In genomic region chr11:96934921-96935356, GRCm38 (mm10) we compare ENCODE assay signal across 8 mouse cellular contexts. TPM values are rescaled to one million over a fixed set of nuclear protein-coding genes. Genes with fewer than 3 reads are reported as not detected.
A peak's percentile ranks its signal among the peaks of the same experiment; 100 is the strongest.
DNase-seq lines count a peak whose midpoint lies in the region; ATAC-seq and TF ChIP-seq lines count a peak whose summit lies in the region.
"Had no signal": no experiment of that assay in that cellular context is flagged by ENCODE, and none has a peak within 500 bp of the region (broad histone marks: within the 10 kb centered on the region; RNA-seq: fewer than 3 reads in every experiment).

No protein-coding gene starts in this region.

- no peak overlapping the region for H3K9ac ChIP-seq in CH12.LX (ENCODE audit: insufficient read depth, low read depth)
- no peak overlapping the region for H3K9ac ChIP-seq in embryonic facial prominence, embryonic 14.5 days (ENCODE audit: low read depth, low read length)
- H3K9ac ChIP-seq in stomach, embryonic 14.5 days (replicated peaks; ENCODE audit: low read depth, low read length): no peak overlapping the region

- TF ChIP-seq RAD21 in CH12.LX (IDR thresholded peaks at IDR 0.05; ENCODE audit: low read depth, low read length): no peak

- no peak overlapping the region for H3K27ac ChIP-seq in CH12.LX (ENCODE audit: insufficient read depth, low read depth)
- H3K27ac ChIP-seq in embryonic facial prominence, embryonic 14.5 days (replicated peaks; ENCODE audit: low read depth, low read length): no peak overlapping the region
- peak overlapping the region; percentile 10; the same call in 1 of the 2 replicates for H3K27ac ChIP-seq in stomach, embryonic 14.5 days (ENCODE audit: low read length)
- H3K27ac ChIP-seq: left cerebral cortex, adult 2 months had no signal

- no peak overlapping the region for H3K4me2 ChIP-seq in CH12.LX (ENCODE audit: insufficient read depth, low read depth, poor library complexity, severe bottlenecking)
- H3K4me2 ChIP-seq in embryonic facial prominence, embryonic 14.5 days (ENCODE audit: low read depth, low read length): peak overlapping the region; percentile 13; the same call in 1 of the 2 replicates
- H3K4me2 ChIP-seq in stomach, embryonic 14.5 days (replicated peaks; ENCODE audit: low read depth, low read length): peak overlapping the region; percentile 27

- peaks cover 9 to 33% of the 10 kb centered on the region in 2 experiments for H3K36me3 ChIP-seq in CH12.LX (replicated peaks in 1 of 2; ENCODE audit: control insufficient read depth in 1 of 2, insufficient read depth in 1 of 2, low read length in 1 of 2)
- H3K36me3 ChIP-seq in embryonic facial prominence, embryonic 14.5 days (ENCODE audit: control insufficient read depth, insufficient read depth, low read length): no peaks in the 10 kb centered on the region
- H3K36me3 ChIP-seq in stomach, embryonic 14.5 days (ENCODE audit: control insufficient read depth, insufficient read depth, low read length): no peaks in the 10 kb centered on the region

- H3K9me3 ChIP-seq in CH12.LX (replicated peaks; ENCODE audit: low read length): no peaks in the 10 kb centered on the region
- H3K9me3 ChIP-seq in embryonic facial prominence, embryonic 14.5 days (ENCODE audit: control insufficient read depth, low read length): no peaks in the 10 kb centered on the region
- H3K9me3 ChIP-seq in stomach, embryonic 14.5 days (ENCODE audit: control insufficient read depth, low read depth, low read length): no peaks in the 10 kb centered on the region

- peaks cover 0 to 20% of the 10 kb centered on the region in 2 experiments; a peak in 2 of 4 replicates for H3K4me1 ChIP-seq in CH12.LX (ENCODE audit: control insufficient read depth in 1 of 2, insufficient read depth in 2 of 2)
- H3K4me1 ChIP-seq in embryonic facial prominence, embryonic 14.5 days (ENCODE audit: control insufficient read depth, insufficient read depth, low read length): peaks cover 4% of the 10 kb centered on the region; the same call in 1 of the 2 replicates
- no peaks in the 10 kb centered on the region for H3K4me1 ChIP-seq in stomach, embryonic 14.5 days (ENCODE audit: control insufficient read depth, insufficient read depth, low read length)

- ATAC-seq in embryonic facial prominence, embryonic 14.5 days (ENCODE audit: low read depth): peak; percentile 85
- peak; percentile 94 for ATAC-seq in megakaryocyte progenitor cell, adult 5-6 weeks (replicated peaks; ENCODE audit: poor library complexity)
- peak; percentile 88 for ATAC-seq in stomach, embryonic 14.5 days (ENCODE audit: insufficient number of reproducible peaks, insufficient read depth, low FRiP score, low read depth)

- no peak for TF ChIP-seq POLR2A in CH12.LX (IDR thresholded peaks at IDR 0.05; ENCODE audit: low read depth, low read length)

- 23% methylated on average over 12 of the region's 12 CpGs for WGBS in embryonic facial prominence, embryonic 14.5 days
- WGBS in stomach, embryonic 14.5 days: 24% methylated on average over 12 of the region's 12 CpGs

- TF ChIP-seq CTCF in CH12.LX (conservative IDR thresholded peaks at IDR 0.05 in 1 of 2, IDR thresholded peaks at IDR 0.05 in 1 of 2; ENCODE audit: low read depth in 2 of 2, low read length in 2 of 2): no peak

- H3K27me3 ChIP-seq in CH12.LX (replicated peaks): peaks cover 9% of the 10 kb centered on the region
- no peaks in the 10 kb centered on the region for H3K27me3 ChIP-seq in embryonic facial prominence, embryonic 14.5 days (replicated peaks; ENCODE audit: control insufficient read depth, insufficient read depth, low read length)
- H3K27me3 ChIP-seq in stomach, embryonic 14.5 days (ENCODE audit: control insufficient read depth, insufficient read depth, low read length): no peaks in the 10 kb centered on the region

- no peaks in the 10 kb centered on the region for H3K79me2 ChIP-seq in CH12.LX (replicated peaks; ENCODE audit: control insufficient read depth, extremely low read depth, insufficient read depth, poor library complexity, severe bottlenecking)

- DNase-seq in CH12.LX (ENCODE audit: extremely low read depth) (no peak), R1 (ENCODE audit: low read depth, low spot score) (peak; percentile 99)
- DNase-seq in embryonic facial prominence, embryonic 14.5 days (ENCODE audit: low spot score): peak; percentile 83
- DNase-seq in heart, postnatal 4 days: peak; percentile 60
- peak; percentile 38 to 75 for DNase-seq in left cerebral cortex, postnatal 10 days (ENCODE audit: extremely low spot score in 1 of 2, low spot score in 2 of 2)

- dilution Hi-C loops in CH12.LX (cut with MboI; ENCODE audit: extremely low pct_ligation_motif_present, extremely low pct_unique_long_range_greater_than_20kb, low sequenced_read_pairs): no loop called here

- in situ Hi-C loops in CH12.LX (cut with MboI; ENCODE audit: low pct_ligation_motif_present, low pct_unique_long_range_greater_than_20kb, low sequenced_read_pairs): no loop called here

- no peak for TF ChIP-seq EP300 in CH12.LX (IDR thresholded peaks at IDR 0.05; ENCODE audit: low read length)

- no peak overlapping the region for H3K4me3 ChIP-seq in CH12.LX (replicated peaks in 1 of 3; ENCODE audit: low read depth in 2 of 3, low read length in 2 of 3, poor library complexity in 1 of 3)
- no peak overlapping the region for H3K4me3 ChIP-seq in embryonic facial prominence, embryonic 14.5 days (ENCODE audit: low read depth, low read length)
- no peak overlapping the region for H3K4me3 ChIP-seq in stomach, embryonic 14.5 days (ENCODE audit: low read depth, low read length)
- H3K4me3 ChIP-seq: left cerebral cortex, adult 2 months had no signal

- intact Hi-C loops in left cerebral cortex, postnatal 10 days (cut with DNase I): no loop called here

TF ChIP-seq in CH12.LX, 34 proteins besides CTCF, POLR2A, EP300 and RAD21:
- peak; percentile 59 for TF ChIP-seq USF1 (IDR thresholded peaks at IDR 0.05; ENCODE audit: low read depth, low read length)
- no peak for TF ChIP-seq CHD2 (IDR thresholded peaks at IDR 0.05; ENCODE audit: low read length)
- TF ChIP-seq USF2 (conservative IDR thresholded peaks at IDR 0.05; ENCODE audit: low read depth, low read length): peak; percentile 63
- 0 out of 2 replicates have a peak, but pooled peaks have one; percentile 12 for TF ChIP-seq BHLHE40 (IDR thresholded peaks at IDR 0.05; ENCODE audit: low read depth, low read length)
- TF ChIP-seq NRF1 (IDR thresholded peaks at IDR 0.05; ENCODE audit: low read depth, low read length): no peak
- TF ChIP-seq MEF2A (IDR thresholded peaks at IDR 0.05; ENCODE audit: borderline replicate concordance, low read depth, low read length): no peak
- no peak for TF ChIP-seq TCF12 (IDR thresholded peaks at IDR 0.05; ENCODE audit: low read depth, low read length)
- no peak for TF ChIP-seq ZC3H11A (IDR thresholded peaks at IDR 0.05; ENCODE audit: low read depth, low read length)
- no peak for TF ChIP-seq POLR2AphosphoS2 (IDR thresholded peaks at IDR 0.05; ENCODE audit: low read depth, low read length)

RNA-seq across cellular contexts. Expression of gene Prr15l, which starts 7.0 kb away (rescaled TPM):
- total RNA-seq in CH12.LX (2012; rRNA removed) (0.08 TPM in 2 replicates), CH12.LX (2014; rRNA removed) (not detected in 2 replicates)
- 0.19 and 0.31 TPM in 2 replicates for polyA plus RNA-seq in CH12.LX (2012; ENCODE audit: insufficient read length, low read depth)
- polyA plus RNA-seq in embryonic facial prominence, embryonic 14.5 days (2014; fragmentation: Nextera tagmentation; extraction: Ambion mirVana): 3.1 and 4.7 TPM in 2 replicates
- total RNA-seq in heart, postnatal 4 days (2021): under 1 TPM; 0.32 to 0.36 TPM
- not detected for total RNA-seq in left cerebral cortex, postnatal 10 days (2021)
- total RNA-seq in megakaryocyte progenitor cell, adult 5-6 weeks (2015): not detected in 2 replicates
- total RNA-seq in megakaryocyte progenitor cell, adult 5-6 weeks (2017): not detected in 2 replicates
- 46.8 and 48.7 TPM in 2 replicates for polyA plus RNA-seq in stomach, embryonic 14.5 days (2014; fragmentation: Nextera tagmentation; extraction: Ambion mirVana)
- total RNA-seq: left cerebral cortex, adult 2 months had no signal

RNA-seq across cellular contexts. Expression of gene Pnpo, which starts 8.8 kb away (rescaled TPM):
- total RNA-seq in CH12.LX (2012; rRNA removed) (38.5 and 42.9 TPM in 2 replicates), CH12.LX (2014; rRNA removed) (54.3 and 56.2 TPM in 2 replicates)
- polyA plus RNA-seq in CH12.LX (2012; ENCODE audit: insufficient read length, low read depth): 32.5 and 36.3 TPM in 2 replicates
- 26.8 and 27.4 TPM in 2 replicates for polyA plus RNA-seq in embryonic facial prominence, embryonic 14.5 days (2014; fragmentation: Nextera tagmentation; extraction: Ambion mirVana)
- total RNA-seq in heart, postnatal 4 days (2021): 10 to 100 TPM; 10.6 to 16.7 TPM
- total RNA-seq in left cerebral cortex, postnatal 10 days (2021): 10 to 100 TPM; 30.9 to 32.6 TPM
- total RNA-seq in megakaryocyte progenitor cell, adult 5-6 weeks (2015): 22.5 and 23.0 TPM in 2 replicates
- total RNA-seq in megakaryocyte progenitor cell, adult 5-6 weeks (2017): 36.3 and 38.7 TPM in 2 replicates
- polyA plus RNA-seq in stomach, embryonic 14.5 days (2014; fragmentation: Nextera tagmentation; extraction: Ambion mirVana): 25.2 and 26.5 TPM in 2 replicates

RNA-seq across cellular contexts. Expression of gene Cdk5rap3, which starts 18.6 kb away (rescaled TPM):
- total RNA-seq in CH12.LX (2012; rRNA removed) (96.3 and 112 TPM in 2 replicates), CH12.LX (2014; rRNA removed) (59.5 and 61.6 TPM in 2 replicates)
- polyA plus RNA-seq in CH12.LX (2012; ENCODE audit: insufficient read length, low read depth): 70.3 and 80.0 TPM in 2 replicates
- polyA plus RNA-seq in embryonic facial prominence, embryonic 14.5 days (2014; fragmentation: Nextera tagmentation; extraction: Ambion mirVana): 65.5 and 83.4 TPM in 2 replicates
- 10 to 100 TPM; 34.6 to 35.6 TPM for total RNA-seq in heart, postnatal 4 days (2021)
- total RNA-seq in left cerebral cortex, postnatal 10 days (2021): 10 to 100 TPM; 50.5 to 52.5 TPM
- 30.3 and 31.4 TPM in 2 replicates for total RNA-seq in megakaryocyte progenitor cell, adult 5-6 weeks (2015)
- total RNA-seq in megakaryocyte progenitor cell, adult 5-6 weeks (2017): 70.1 and 74.3 TPM in 2 replicates
- 65.2 and 68.7 TPM in 2 replicates for polyA plus RNA-seq in stomach, embryonic 14.5 days (2014; fragmentation: Nextera tagmentation; extraction: Ambion mirVana)

RNA-seq across cellular contexts. Expression of gene Sp2, which starts 47.8 kb away (rescaled TPM):
- total RNA-seq in CH12.LX (2012; rRNA removed): 2.1 and 2.8 TPM in 2 replicates
- total RNA-seq in CH12.LX (2014; rRNA removed): 1.1 TPM in 2 replicates
- 15.9 and 21.0 TPM in 2 replicates for polyA plus RNA-seq in CH12.LX (2012; ENCODE audit: insufficient read length, low read depth)
- polyA plus RNA-seq in embryonic facial prominence, embryonic 14.5 days (2014; fragmentation: Nextera tagmentation; extraction: Ambion mirVana): 15.2 and 16.2 TPM in 2 replicates
- 10 to 100 TPM; 18.8 to 19.3 TPM for total RNA-seq in heart, postnatal 4 days (2021)
- total RNA-seq in left cerebral cortex, postnatal 10 days (2021): 10 to 100 TPM in 1 of 2 experiments, 1 to 10 TPM in 1; 9.9 to 10.7 TPM
- total RNA-seq in megakaryocyte progenitor cell, adult 5-6 weeks (2015): 21.0 and 27.4 TPM in 2 replicates
- total RNA-seq in megakaryocyte progenitor cell, adult 5-6 weeks (2017): 2.3 and 2.8 TPM in 2 replicates
- 15.7 and 19.1 TPM in 2 replicates for polyA plus RNA-seq in stomach, embryonic 14.5 days (2014; fragmentation: Nextera tagmentation; extraction: Ambion mirVana)
